Mouse (Mus musculus) heart, adult 2 months (tissue): Measurements from ENCODE around the gene Phf7. TPM values are rescaled to one million over a fixed set of nuclear protein-coding genes. Genes with fewer than 3 reads are reported as not detected.

Source experiments
- DNase-seq, 2 experiments: peaks; one replicate each; pipeline ENCODE4 v3.0.0; 2021
- H3K27ac ChIP-seq: fragments of 200-600 bp; 2 replicates; pipeline ENCODE4 v1.8.1; 2022
- H3K27me3 ChIP-seq: fragments of 200-500 bp; 2 replicates; pipeline ENCODE4 v1.6.1; 2012; ENCODE audit warnings: mild to moderate bottlenecking, low read length, inconsistent platforms, mixed read lengths; ENCODE audit not compliant: control insufficient read depth, insufficient read depth
- H3K36me3 ChIP-seq: fragments of 200-500 bp; 2 replicates; pipeline ENCODE4 v1.6.1; 2012; ENCODE audit warnings: low read length, inconsistent platforms; ENCODE audit not compliant: control insufficient read depth, insufficient read depth
- H3K4me1 ChIP-seq: fragments of 200-500 bp; 2 replicates; pipeline ENCODE4 v1.6.1; 2011; ENCODE audit warnings: low read length; ENCODE audit not compliant: control insufficient read depth, insufficient read depth
- H3K4me3 ChIP-seq: fragments of 200-600 bp; 2 replicates; pipeline ENCODE4 v1.8.1; 2022
- H3K79me2 ChIP-seq: fragments of 200-500 bp; replicated peaks from 2 replicates; pipeline ENCODE4 v1.6.1; 2012; ENCODE audit warnings: mild to moderate bottlenecking, inconsistent platforms, low read length, moderate library complexity, mixed read lengths; ENCODE audit not compliant: control insufficient read depth, insufficient read depth
- H3K9ac ChIP-seq: fragments of 200-500 bp; 2 replicates; pipeline ENCODE4 v1.6.1; 2012; ENCODE audit warnings: low read depth, mild to moderate bottlenecking, control low read depth, inconsistent platforms, low read length, mixed read lengths
- CTCF ChIP-seq: fragments of 200-600 bp; IDR thresholded peaks from 2 replicates; pipeline ENCODE4 v1.8.1; 2022; ENCODE audit warnings: antibody characterized with exemption, mild to moderate bottlenecking, moderate library complexity
- EP300 ChIP-seq: fragments of 200-500 bp; IDR thresholded peaks from 2 replicates; pipeline ENCODE4 v1.6.1; 2011; ENCODE audit warnings: low read depth, low read length, control low read depth; ENCODE audit not compliant: insufficient read depth
- POLR2A ChIP-seq: fragments of 200-500 bp; IDR thresholded peaks from 2 replicates; pipeline ENCODE4 v1.6.1; 2011; ENCODE audit warnings: mild to moderate bottlenecking, low read depth, low read length, control low read depth; ENCODE audit not compliant: insufficient read depth
- WGBS: fragments of 180-500 bp; shearing (Covaris S2); methylation state at CpG from one replicate; pipeline ENCODE4 v1.1.7; 2018; 5-methylcytosine and 5-hydroxymethylcytosine counted together
- intact Hi-C: fragments of 180-260 bp; cut with DNase I; formaldehyde crosslinking; loops from one replicate; pipeline ENCODE4 v1.15.1; 2025
- long read RNA-seq: library from polyadenylated mRNA; stranded (forward); transcript quantifications from one replicate; pipeline ENCODE4 v2.0.0, GENCODE M21; 2021
- polyA plus RNA-seq: library from polyadenylated mRNA; depleted of rRNA; stranded (reverse); fragments of >200 nt; gene quantifications from 2 replicates; pipeline ENCODE4 v1.2.3, GENCODE M21; 2012; rRNA removed
- total RNA-seq, 2 experiments: library from RNA; stranded (reverse); gene quantifications; 2 replicates each; pipeline ENCODE4 v1.2.3; 2021

The Phf7 gene
- total RNA-seq (1 to 10 TPM; 2.9 to 3.6 TPM), polyA plus RNA-seq (3.1 and 5.7 TPM in 2 replicates)
- long read RNA-seq, partial matches to known transcripts: 0 of 3 reads
- long read RNA-seq, other reads (novel, unspliced or antisense): 0 of 3 reads

- H3K4me1 ChIP-seq: peaks cover 3% of the 10 kb centered on the region
- WGBS: under 1% methylated on average over 72 of the region's 75 CpGs
- H3K79me2 ChIP-seq: no peaks in the 10 kb centered on the region
- DNase-seq: peak; percentile 96 to 99
- no peaks in the 10 kb centered on the region; the same call in 1 of the 2 replicates for H3K36me3 ChIP-seq
- peak within 1 kb of the TSS; percentile 90 for H3K27ac ChIP-seq
- peak within 1 kb of the TSS; percentile 93 for H3K9ac ChIP-seq
- peak; percentile 41 for TF ChIP-seq CTCF
- TF ChIP-seq POLR2A: peak; percentile 81
- TF ChIP-seq EP300: 0 out of 2 replicates have a peak, but pooled peaks have one; percentile 40
- intact Hi-C loops: loop anchor here (2.0 to 5.0 kb wide), 3 partner anchors 34 to 119 kb away; partner anchors contain the start of genes Capn7, Nisch, Nt5dc2 and Sema3g
- H3K4me3 ChIP-seq: peak within 1 kb of the TSS; percentile 99
- no peaks in the 10 kb centered on the region for H3K27me3 ChIP-seq
Observed at GRCm38 (mm10) chr14:31251084-31251604, at the start of gene Phf7, which contains the start of gene Bap1. Gene Phf7 (minus strand): TSS chr14:31251317. Gene Bap1 (plus strand): TSS chr14:31251450.

- H3K9ac ChIP-seq: no peak overlapping the region
- H3K4me3 ChIP-seq: no peak overlapping the region
- no peaks in the 10 kb centered on the region for H3K27me3 ChIP-seq
- no peak for TF ChIP-seq POLR2A
- TF ChIP-seq EP300: no peak
- TF ChIP-seq CTCF: no peak
- 85% methylated on average over 8 of the region's 8 CpGs for WGBS
- intact Hi-C loops: no loop called here
- H3K4me1 ChIP-seq: no peaks in the 10 kb centered on the region
- H3K36me3 ChIP-seq: no peaks in the 10 kb centered on the region
- DNase-seq: no peak
- H3K27ac ChIP-seq: no peak overlapping the region
- no peaks in the 10 kb centered on the region for H3K79me2 ChIP-seq
Observed at GRCm38 (mm10) chr14:31285728-31286127, 34.6 kb upstream of the Phf7 start.

- intact Hi-C loops: loop anchor here (1.0 to 5.0 kb wide), 2 partner anchors 55 to 200 kb away; no protein-coding TSS in a partner anchor
- no peaks in the 10 kb centered on the region for H3K27me3 ChIP-seq
- H3K27ac ChIP-seq: no peak overlapping the region
- WGBS: 22% methylated on average over 7 of the region's 7 CpGs
- H3K4me1 ChIP-seq: no peaks in the 10 kb centered on the region
- TF ChIP-seq EP300 (0 out of 2 replicates have a peak, but pooled peaks have one; percentile 37), POLR2A (no peak), CTCF (peak; percentile 93)
- no peak overlapping the region for H3K4me3 ChIP-seq
- DNase-seq: peak; percentile 69 to 80
- H3K79me2 ChIP-seq: no peaks in the 10 kb centered on the region
- H3K36me3 ChIP-seq: no peaks in the 10 kb centered on the region
- H3K9ac ChIP-seq: no peak overlapping the region
Observed at GRCm38 (mm10) chr14:31272164-31272563, 21.0 kb upstream of the Phf7 start.

- Histone ChIP-seq H3K27me3 (no peaks in the 10 kb centered on the region), H3K27ac (no peak overlapping the region), H3K4me1 (no peaks in the 10 kb centered on the region), H3K4me3 (no peak overlapping the region), H3K79me2 (no peaks in the 10 kb centered on the region), H3K36me3 (no peaks in the 10 kb centered on the region), H3K9ac (no peak overlapping the region)
- DNase-seq: no peak
- no peak for TF ChIP-seq EP300
- no peak for TF ChIP-seq POLR2A
- no peak for TF ChIP-seq CTCF
- 93% methylated on average over 6 of the region's 6 CpGs for WGBS
- intact Hi-C loops: loop anchor here (5.0 kb wide), 1 partner anchor 56 kb away; no protein-coding TSS in a partner anchor
Observed at GRCm38 (mm10) chr14:31271121-31271520, 20.0 kb upstream of the Phf7 start.

- Histone ChIP-seq H3K27ac (no peak overlapping the region), H3K27me3 (no peaks in the 10 kb centered on the region), H3K4me3 (no peak overlapping the region), H3K79me2 (no peaks in the 10 kb centered on the region), H3K36me3 (no peaks in the 10 kb centered on the region), H3K9ac (no peak overlapping the region), H3K4me1 (no peaks in the 10 kb centered on the region)
- peak in 1 of 2 experiments; percentile 17 for DNase-seq
- intact Hi-C loops: loop anchor here (5.0 kb wide), 1 partner anchor 58 kb away; no protein-coding TSS in a partner anchor
- 24% methylated on average over 28 of the region's 28 CpGs for WGBS
- no peak for TF ChIP-seq CTCF
- no peak for TF ChIP-seq POLR2A
- no peak for TF ChIP-seq EP300
Observed at GRCm38 (mm10) chr14:31269456-31270100, 18.5 kb upstream of the Phf7 start.
